Mouse (Mus musculus): ENCODE results near the gene Rps11. TPM values are rescaled to one million over a fixed set of nuclear protein-coding genes. Genes with fewer than 3 reads are reported as not detected.
A peak's percentile ranks its signal among the peaks of the same experiment; 100 is the strongest.
"Not testable (repeated sequence)": the region's sequence is repeated elsewhere in the genome, so short reads cannot be mapped to it uniquely, and the experiment has no call there.

Gene Rps11
- polyA plus RNA-seq, 1 experiment from 2014 or later, result 1,491 TPM

GRCm38 (mm10) chr7:45127700-45128224 lies 3.5 kb upstream of the Rps11 start:
- Histone ChIP-seq H3K4me3 (peak overlapping the region; percentile 94), H3K27me3 (replicated peaks) (no peaks in the 10 kb centered on the region), H3K9me3 (replicated peaks) (no peaks in the 10 kb centered on the region), H3K36me3 (peaks cover 36% of the 10 kb centered on the region), H3K27ac (peak overlapping the region; percentile 95), H3K4me2 (peak overlapping the region; percentile 90), H3K4me1 (peaks cover 58% of the 10 kb centered on the region), H3K9ac (peak overlapping the region; percentile 98)
- no peak for ATAC-seq
- WGBS (ENCODE audit: insufficient replicate concordance), result 0% methylated on average over 6 of the region's 6 CpGs

- H3K4me2 ChIP-seq, result peak overlapping the region; percentile 90
- 12% methylated on average over 21 of the region's 21 CpGs for WGBS (ENCODE audit: insufficient replicate concordance)
- peak overlapping the region; percentile 98 for H3K9ac ChIP-seq
- peaks cover 43% of the 10 kb centered on the region for H3K36me3 ChIP-seq
- no peaks in the 10 kb centered on the region for H3K9me3 ChIP-seq (replicated peaks)
- no peak for ATAC-seq
- H3K4me1 ChIP-seq, result peaks cover 63% of the 10 kb centered on the region
- H3K27ac ChIP-seq, result peak overlapping the region; percentile 95
- H3K27me3 ChIP-seq (replicated peaks), result no peaks in the 10 kb centered on the region
- peak overlapping the region; percentile 94 for H3K4me3 ChIP-seq
These were observed 2.8 kb upstream of the Rps11 start for GRCm38 (mm10) chr7:45126844-45127699.

- H3K4me3 ChIP-seq, result peak overlapping the region; percentile 94
- ATAC-seq, result no peak
- no peaks in the 10 kb centered on the region for H3K9me3 ChIP-seq (replicated peaks)
- peak overlapping the region; percentile 95 for H3K27ac ChIP-seq
- H3K9ac ChIP-seq, result peak overlapping the region; percentile 98
- WGBS (ENCODE audit: insufficient replicate concordance), result 42% methylated on average over 17 of the region's 17 CpGs
- no peaks in the 10 kb centered on the region for H3K27me3 ChIP-seq (replicated peaks)
- H3K4me2 ChIP-seq, result peak overlapping the region; percentile 90
- peaks cover 51% of the 10 kb centered on the region for H3K36me3 ChIP-seq
- peaks cover 70% of the 10 kb centered on the region for H3K4me1 ChIP-seq
These were observed 2.1 kb upstream of the Rps11 start for GRCm38 (mm10) chr7:45126147-45126843.

GRCm38 (mm10) chr7:45125649-45126048 lies 1.4 kb upstream of the Rps11 start:
- H3K27ac ChIP-seq, result peak overlapping the region; percentile 95
- peak overlapping the region; percentile 94 for H3K4me3 ChIP-seq
- not testable (repeated sequence) for H3K27me3 ChIP-seq (replicated peaks); H3K9me3 ChIP-seq (replicated peaks); ATAC-seq
- H3K4me2 ChIP-seq, result peak overlapping the region; percentile 90
- peaks cover 76% of the 10 kb centered on the region for H3K4me1 ChIP-seq
- H3K9ac ChIP-seq, result peak overlapping the region; percentile 98
- peaks cover 57% of the 10 kb centered on the region for H3K36me3 ChIP-seq
- WGBS (ENCODE audit: insufficient replicate concordance), result 53% methylated on average over 5 of the region's 5 CpGs

- 15% methylated on average over 7 of the region's 7 CpGs for WGBS (ENCODE audit: insufficient replicate concordance)
- Histone ChIP-seq H3K27ac (peak overlapping the region; percentile 95), H3K27me3 (replicated peaks) (no peaks in the 10 kb centered on the region), H3K9ac (peak overlapping the region; percentile 98), H3K4me2 (peak overlapping the region; percentile 90), H3K4me3 (peak overlapping the region; percentile 97), H3K9me3 (replicated peaks) (no peaks in the 10 kb centered on the region), H3K36me3 (peaks cover 62% of the 10 kb centered on the region), H3K4me1 (peaks cover 76% of the 10 kb centered on the region)
- ATAC-seq, result no peak
These were observed 933 bp upstream of the Rps11 start for GRCm38 (mm10) chr7:45125144-45125600.

- peak overlapping the region; percentile 90 for H3K4me2 ChIP-seq
- peaks cover 79% of the 10 kb centered on the region for H3K36me3 ChIP-seq
- 7% methylated on average over 12 of the region's 12 CpGs for WGBS (ENCODE audit: insufficient replicate concordance)
- H3K27ac ChIP-seq, result peak overlapping the region; percentile 95
- H3K4me3 ChIP-seq, result peak overlapping the region; percentile 97
- peak overlapping the region; percentile 96 for H3K9ac ChIP-seq
- peaks cover 87% of the 10 kb centered on the region for H3K4me1 ChIP-seq
- H3K9me3 ChIP-seq (replicated peaks), result no peaks in the 10 kb centered on the region
- H3K27me3 ChIP-seq (replicated peaks), result no peaks in the 10 kb centered on the region
- ATAC-seq, result no peak
These were observed 1.1 kb downstream of the Rps11 start for GRCm38 (mm10) chr7:45123186-45123570.

GRCm38 (mm10) chr7:45122561-45123185 lies 1.6 kb downstream of the Rps11 start:
- Histone ChIP-seq H3K27me3 (replicated peaks) (no peaks in the 10 kb centered on the region), H3K9ac (peak overlapping the region; percentile 96), H3K36me3 (peaks cover 80% of the 10 kb centered on the region), H3K4me1 (peaks cover 91% of the 10 kb centered on the region), H3K27ac (peak overlapping the region; percentile 95), H3K9me3 (replicated peaks) (no peaks in the 10 kb centered on the region), H3K4me2 (peak overlapping the region; percentile 90), H3K4me3 (peak overlapping the region; percentile 97)
- 58% methylated on average over 15 of the region's 15 CpGs for WGBS (ENCODE audit: insufficient replicate concordance)
- ATAC-seq, result no peak

GRCm38 (mm10) chr7:45121966-45122365 lies 2.3 kb downstream of the Rps11 start:
- Histone ChIP-seq H3K27me3 (replicated peaks) (no peaks in the 10 kb centered on the region), H3K9ac (peak overlapping the region; percentile 49), H3K27ac (peak overlapping the region; percentile 52), H3K4me3 (peak overlapping the region; percentile 97; the same call in 1 of the 2 replicates), H3K9me3 (replicated peaks) (no peaks in the 10 kb centered on the region), H3K4me2 (peak overlapping the region; percentile 90), H3K4me1 (peaks cover 88% of the 10 kb centered on the region), H3K36me3 (peaks cover 73% of the 10 kb centered on the region)
- ATAC-seq, result no peak

- Histone ChIP-seq H3K27ac (peak overlapping the region; percentile 52), H3K36me3 (peaks cover 68% of the 10 kb centered on the region), H3K9ac (peak overlapping the region; percentile 49), H3K4me1 (peaks cover 82% of the 10 kb centered on the region), H3K4me3 (peak overlapping the region; percentile 97; the same call in 1 of the 2 replicates), H3K9me3 (replicated peaks) (no peaks in the 10 kb centered on the region), H3K4me2 (peak overlapping the region; percentile 90), H3K27me3 (replicated peaks) (no peaks in the 10 kb centered on the region)
- 43% methylated on average over 8 of the region's 8 CpGs for WGBS (ENCODE audit: insufficient replicate concordance)
- no peak for ATAC-seq
These were observed 2.8 kb downstream of the Rps11 start for GRCm38 (mm10) chr7:45121404-45121803.

GRCm38 (mm10) chr7:45119780-45120709 lies 4.2 kb downstream of the Rps11 start:
- no peak for ATAC-seq
- 55% methylated on average over 5 of the region's 5 CpGs for WGBS (ENCODE audit: insufficient replicate concordance)
- peaks cover 54% of the 10 kb centered on the region for H3K36me3 ChIP-seq
- no peak overlapping the region for H3K4me2 ChIP-seq
- H3K4me1 ChIP-seq, result peaks cover 75% of the 10 kb centered on the region
- H3K27ac ChIP-seq, result peak overlapping the region; percentile 57
- H3K27me3 ChIP-seq (replicated peaks), result no peaks in the 10 kb centered on the region
- H3K9me3 ChIP-seq (replicated peaks), result no peaks in the 10 kb centered on the region
- 0 out of 2 replicates have a peak overlapping the region, but pooled peaks have one; percentile 2 for H3K9ac ChIP-seq
- no peak overlapping the region for H3K4me3 ChIP-seq

- Histone ChIP-seq H3K4me2 (no peak overlapping the region), H3K27ac (peak overlapping the region; percentile 12; the same call in 1 of the 2 replicates), H3K4me3 (no peak overlapping the region), H3K36me3 (peaks cover 51% of the 10 kb centered on the region), H3K27me3 (replicated peaks) (no peaks in the 10 kb centered on the region), H3K9ac (no peak overlapping the region), H3K4me1 (peaks cover 73% of the 10 kb centered on the region), H3K9me3 (replicated peaks) (no peaks in the 10 kb centered on the region)
- ATAC-seq, result no peak
- WGBS (ENCODE audit: insufficient replicate concordance), result 58% methylated on average over 6 of the region's 6 CpGs
These were observed 5.9 kb downstream of the Rps11 start for GRCm38 (mm10) chr7:45118336-45118735.

Measured in liver, embryonic 12.5 days (tissue).